Mouse (Mus musculus): ENCODE data around the gene Fam20b. TPM values are rescaled to one million over a fixed set of nuclear protein-coding genes. Genes with fewer than 3 reads are reported as not detected.

The Fam20b gene
- polyA plus RNA-seq, 1 experiment: 27.3 TPM

GRCm38 (mm10) chr1:156708672-156709071 lies 10.2 kb downstream of the Fam20b start:
- Histone ChIP-seq H3K27ac (ENCODE audit: insufficient read depth, low read depth, low read length) (no peak overlapping the region), H3K4me3 (ENCODE audit: insufficient read depth, low read length) (no peak overlapping the region), H3K4me1 (ENCODE audit: control insufficient read depth, insufficient read depth, low read length) (peaks cover 22% of the 10 kb centered on the region)
- TF ChIP-seq POLR2A (IDR thresholded peaks at IDR 0.05; ENCODE audit: borderline replicate concordance, low read depth, low read length) (no peak), CTCF (IDR thresholded peaks at IDR 0.05; ENCODE audit: low read depth, low read length) (no peak)

GRCm38 (mm10) chr1:156705696-156706285 lies 13.1 kb downstream of the Fam20b start:
- Histone ChIP-seq H3K27ac (ENCODE audit: insufficient read depth, low read depth, low read length) (no peak overlapping the region), H3K4me3 (ENCODE audit: insufficient read depth, low read length) (no peak overlapping the region), H3K4me1 (ENCODE audit: control insufficient read depth, insufficient read depth, low read length) (peaks cover 18% of the 10 kb centered on the region)
- no peak for TF ChIP-seq CTCF (IDR thresholded peaks at IDR 0.05; ENCODE audit: low read depth, low read length)
- TF ChIP-seq POLR2A (IDR thresholded peaks at IDR 0.05; ENCODE audit: borderline replicate concordance, low read depth, low read length): no peak

- no peak for TF ChIP-seq CTCF (IDR thresholded peaks at IDR 0.05; ENCODE audit: low read depth, low read length)
- TF ChIP-seq POLR2A (IDR thresholded peaks at IDR 0.05; ENCODE audit: borderline replicate concordance, low read depth, low read length): no peak
- H3K4me3 ChIP-seq (ENCODE audit: insufficient read depth, low read length): no peak overlapping the region
- H3K27ac ChIP-seq (ENCODE audit: insufficient read depth, low read depth, low read length): no peak overlapping the region
- peaks cover 2% of the 10 kb centered on the region; the same call in 1 of the 2 replicates for H3K4me1 ChIP-seq (ENCODE audit: control insufficient read depth, insufficient read depth, low read length)
Observed at GRCm38 (mm10) chr1:156703444-156703843, 15.4 kb downstream of the Fam20b start.

GRCm38 (mm10) chr1:156702151-156702550 lies 16.7 kb downstream of the Fam20b start:
- Histone ChIP-seq H3K4me1 (ENCODE audit: control insufficient read depth, insufficient read depth, low read length) (peaks cover 2% of the 10 kb centered on the region; the same call in 1 of the 2 replicates), H3K4me3 (ENCODE audit: insufficient read depth, low read length) (no peak overlapping the region), H3K27ac (ENCODE audit: insufficient read depth, low read depth, low read length) (no peak overlapping the region)
- TF ChIP-seq POLR2A (IDR thresholded peaks at IDR 0.05; ENCODE audit: borderline replicate concordance, low read depth, low read length): no peak
- TF ChIP-seq CTCF (IDR thresholded peaks at IDR 0.05; ENCODE audit: low read depth, low read length): no peak

DNA sequence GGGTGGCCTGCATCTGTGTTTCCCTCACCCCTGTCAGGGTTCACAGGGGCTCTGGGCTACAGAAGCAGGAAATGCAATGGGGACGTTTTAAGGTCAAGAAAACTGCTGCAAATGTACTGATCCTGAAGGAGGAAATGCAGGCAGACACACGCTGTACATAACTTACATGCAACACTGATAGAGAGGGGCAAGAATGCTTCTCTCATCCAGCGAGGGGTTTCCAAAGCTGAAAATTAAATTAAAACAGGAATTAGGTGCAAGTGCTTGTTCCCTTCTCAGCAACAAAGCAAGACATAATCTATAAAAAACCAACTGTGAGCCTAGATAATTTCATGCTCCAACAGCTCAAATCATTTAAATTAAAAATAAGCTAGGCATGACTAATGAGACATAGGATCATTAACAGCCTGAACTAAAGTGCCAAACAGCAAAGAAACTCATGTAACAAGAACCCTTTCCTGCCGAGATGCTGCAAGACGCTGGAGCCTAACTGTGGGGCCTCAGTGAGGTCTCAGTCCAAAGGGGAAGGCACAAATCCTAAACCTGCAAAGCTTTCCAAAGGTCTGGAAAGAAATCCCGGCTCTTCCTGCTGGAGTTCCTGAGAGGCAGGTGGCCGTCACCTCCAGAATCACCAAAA lies 32.7 kb downstream of the Fam20b start:
- Histone ChIP-seq H3K4me3 (ENCODE audit: insufficient read depth, low read length) (no peak overlapping the region), H3K4me1 (ENCODE audit: control insufficient read depth, insufficient read depth, low read length) (0 out of 2 replicates have a peak, but pooled peaks cover under 1% of the 10 kb centered on the region), H3K27ac (ENCODE audit: insufficient read depth, low read depth, low read length) (no peak overlapping the region)
- TF ChIP-seq POLR2A (IDR thresholded peaks at IDR 0.05; ENCODE audit: borderline replicate concordance, low read depth, low read length) (no peak), CTCF (IDR thresholded peaks at IDR 0.05; ENCODE audit: low read depth, low read length) (no peak)

- Histone ChIP-seq H3K4me1 (ENCODE audit: control insufficient read depth, insufficient read depth, low read length) (peaks cover 14% of the 10 kb centered on the region), H3K4me3 (ENCODE audit: insufficient read depth, low read length) (no peak overlapping the region), H3K27ac (ENCODE audit: insufficient read depth, low read depth, low read length) (no peak overlapping the region)
- TF ChIP-seq POLR2A (IDR thresholded peaks at IDR 0.05; ENCODE audit: borderline replicate concordance, low read depth, low read length) (no peak), CTCF (IDR thresholded peaks at IDR 0.05; ENCODE audit: low read depth, low read length) (no peak)
Observed at GRCm38 (mm10) chr1:156679599-156679998, 39.3 kb downstream of the Fam20b start.

- Histone ChIP-seq H3K4me3 (ENCODE audit: insufficient read depth, low read length) (no peak overlapping the region), H3K4me1 (ENCODE audit: control insufficient read depth, insufficient read depth, low read length) (peaks cover 14% of the 10 kb centered on the region), H3K27ac (ENCODE audit: insufficient read depth, low read depth, low read length) (no peak overlapping the region)
- TF ChIP-seq POLR2A (IDR thresholded peaks at IDR 0.05; ENCODE audit: borderline replicate concordance, low read depth, low read length) (no peak), CTCF (IDR thresholded peaks at IDR 0.05; ENCODE audit: low read depth, low read length) (no peak)
Observed at GRCm38 (mm10) chr1:156677230-156677629, 41.7 kb downstream of the Fam20b start.

- peaks cover 16% of the 10 kb centered on the region for H3K4me1 ChIP-seq (ENCODE audit: control insufficient read depth, insufficient read depth, low read length)
- no peak overlapping the region for H3K27ac ChIP-seq (ENCODE audit: insufficient read depth, low read depth, low read length)
- TF ChIP-seq POLR2A (IDR thresholded peaks at IDR 0.05; ENCODE audit: borderline replicate concordance, low read depth, low read length) (no peak), CTCF (IDR thresholded peaks at IDR 0.05; ENCODE audit: low read depth, low read length) (no peak)
- no peak overlapping the region for H3K4me3 ChIP-seq (ENCODE audit: insufficient read depth, low read length)
Observed at GRCm38 (mm10) chr1:156676596-156676995, 42.3 kb downstream of the Fam20b start.

DNA sequence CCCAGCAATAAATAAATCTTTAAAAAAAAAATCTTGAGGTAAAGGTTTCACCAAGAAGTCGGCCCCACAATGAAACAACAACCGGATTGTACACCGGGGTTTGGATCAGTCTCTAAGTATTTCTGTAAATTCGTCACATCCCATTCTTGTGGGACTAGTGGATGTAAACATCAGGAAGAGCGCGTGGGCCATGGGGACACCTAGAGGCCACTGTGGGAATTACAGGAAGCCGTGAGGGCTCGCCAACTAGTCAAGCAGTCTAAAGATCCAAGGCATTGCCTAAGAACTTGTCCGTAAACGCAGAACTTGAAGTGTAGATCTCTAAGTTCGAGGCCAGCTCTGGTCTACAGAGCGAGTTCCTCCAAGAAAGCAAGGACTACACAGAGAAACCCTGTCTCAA lies 42.7 kb downstream of the Fam20b start:
- 0 out of 2 replicates have a peak, but pooled peaks have one; percentile 12 for TF ChIP-seq CTCF (IDR thresholded peaks at IDR 0.05; ENCODE audit: low read depth, low read length)
- TF ChIP-seq POLR2A (IDR thresholded peaks at IDR 0.05; ENCODE audit: borderline replicate concordance, low read depth, low read length): no peak
- H3K27ac ChIP-seq (ENCODE audit: insufficient read depth, low read depth, low read length): no peak overlapping the region
- no peak overlapping the region for H3K4me3 ChIP-seq (ENCODE audit: insufficient read depth, low read length)
- H3K4me1 ChIP-seq (ENCODE audit: control insufficient read depth, insufficient read depth, low read length): peaks cover 17% of the 10 kb centered on the region
